Mouse (Mus musculus) testis, postnatal 10 days (tissue): ENCODE results near the gene Cyb5rl.
"Not testable (repeated sequence)": the region's sequence is repeated elsewhere in the genome, so short reads cannot be mapped to it uniquely, and the experiment has no call there.

Experiments used
- DNase-seq: peaks from one replicate; pipeline ENCODE4 v3.0.0; 2021; ENCODE audit warnings: low spot score

Cyb5rl gene

DNA sequence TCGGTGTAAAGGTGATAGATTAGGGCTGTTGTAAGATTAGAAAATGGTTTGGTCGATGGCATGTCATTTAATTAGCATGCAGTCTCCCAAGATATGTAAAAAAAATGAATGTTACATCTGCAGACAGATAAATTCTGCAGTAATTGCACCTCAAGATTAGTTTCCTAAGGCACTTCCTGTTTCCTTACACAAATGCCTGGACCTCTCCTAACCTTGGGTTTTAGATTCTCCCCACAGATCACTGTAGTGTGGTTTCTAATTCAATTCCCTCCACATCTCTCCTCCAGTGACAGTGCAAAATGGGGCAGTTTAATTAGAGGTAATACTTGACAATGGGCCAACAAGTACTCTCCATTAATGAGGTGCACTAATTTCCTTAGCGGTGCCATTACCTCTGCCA, 3.6 kb upstream of the Cyb5rl start:
- no peak for DNase-seq

DNA sequence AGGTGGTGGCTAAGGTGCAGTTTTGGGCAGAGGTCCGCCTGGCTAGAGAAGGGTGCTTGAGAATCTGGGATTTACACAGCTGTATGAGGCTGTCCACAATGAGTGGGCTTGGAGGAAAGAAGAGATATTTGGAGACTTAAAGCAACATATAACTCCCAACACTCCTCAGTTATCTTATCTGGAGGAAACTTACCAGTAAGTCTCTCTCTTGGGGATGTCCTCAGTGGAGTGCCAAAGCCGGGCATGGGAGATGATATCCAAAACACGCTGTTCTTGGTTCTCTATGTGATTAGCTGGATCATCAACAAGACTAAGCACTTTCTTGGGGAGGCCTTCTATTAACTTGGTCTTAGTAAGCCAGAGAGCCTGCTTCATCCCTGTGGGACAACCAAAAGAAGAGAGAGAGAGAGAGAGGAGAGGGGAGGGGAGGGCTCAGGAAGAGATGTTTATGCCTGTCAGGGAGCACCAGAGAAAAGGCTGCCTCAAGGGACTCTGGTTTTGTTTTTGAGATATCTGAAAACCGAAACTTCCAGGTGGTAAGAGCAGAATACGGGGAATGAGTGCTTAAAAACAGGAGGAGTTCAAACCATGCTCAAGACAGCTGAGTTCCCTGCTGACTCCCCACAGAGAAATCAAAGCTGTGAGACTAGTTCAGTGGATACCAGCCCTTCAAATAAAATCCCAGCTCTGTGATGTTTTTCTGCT, 2.2 kb upstream of the Cyb5rl start:
- DNase-seq: no peak

DNA sequence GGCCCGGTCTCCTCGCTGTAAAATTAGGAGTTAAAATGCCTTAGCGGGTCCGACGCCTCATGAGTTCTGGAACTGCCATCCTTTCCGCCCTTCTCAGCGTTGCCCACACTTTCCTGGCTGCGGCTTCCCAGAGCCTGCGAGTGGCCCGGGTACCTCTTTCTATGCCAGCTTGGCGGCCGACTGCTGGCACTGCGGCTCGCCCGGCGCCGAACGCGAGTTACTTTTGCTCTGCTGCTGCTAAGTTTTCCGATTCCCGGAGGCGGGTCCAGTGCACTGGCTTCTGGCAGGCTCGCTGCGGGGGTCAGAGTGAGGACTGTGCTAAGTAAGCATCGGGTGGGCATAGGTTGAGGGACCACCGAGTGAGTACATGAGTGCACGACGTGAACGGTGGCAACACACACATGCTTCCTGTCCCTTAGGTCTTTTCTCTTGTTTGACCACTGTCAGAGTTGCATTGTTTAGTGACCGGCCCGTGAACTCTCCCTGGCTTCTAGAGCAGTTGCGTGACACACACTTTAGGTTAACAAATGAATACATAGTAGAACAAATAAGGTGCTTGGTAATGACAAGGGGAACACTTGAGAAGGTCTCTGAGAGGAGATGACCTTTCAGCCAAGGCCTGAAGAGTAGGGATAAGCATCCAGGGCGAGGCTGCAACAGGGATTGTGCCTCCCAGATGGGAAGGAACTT, 508 bp downstream of the Cyb5rl start:
- DNase-seq: peak; percentile 67

DNA sequence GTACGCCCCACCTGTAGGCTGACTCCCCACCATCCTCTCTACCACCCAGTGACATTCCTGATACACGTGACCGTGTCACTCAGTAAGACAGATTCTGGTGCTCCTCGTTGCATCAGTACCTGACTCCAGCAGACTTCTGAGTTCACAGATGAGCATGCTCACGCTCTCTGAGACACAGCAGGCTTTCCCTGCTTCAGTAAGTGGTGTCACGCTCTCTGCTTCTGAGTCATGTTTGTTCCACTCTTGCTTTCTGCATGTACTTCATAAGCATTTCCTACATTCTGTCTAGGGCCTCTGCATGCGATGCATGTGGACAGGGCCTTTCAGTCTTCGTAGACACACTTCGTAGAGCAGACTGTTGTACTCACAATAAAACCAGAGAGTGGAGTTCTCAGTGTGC, 5.6 kb downstream of the Cyb5rl start:
- DNase-seq: no peak

DNA sequence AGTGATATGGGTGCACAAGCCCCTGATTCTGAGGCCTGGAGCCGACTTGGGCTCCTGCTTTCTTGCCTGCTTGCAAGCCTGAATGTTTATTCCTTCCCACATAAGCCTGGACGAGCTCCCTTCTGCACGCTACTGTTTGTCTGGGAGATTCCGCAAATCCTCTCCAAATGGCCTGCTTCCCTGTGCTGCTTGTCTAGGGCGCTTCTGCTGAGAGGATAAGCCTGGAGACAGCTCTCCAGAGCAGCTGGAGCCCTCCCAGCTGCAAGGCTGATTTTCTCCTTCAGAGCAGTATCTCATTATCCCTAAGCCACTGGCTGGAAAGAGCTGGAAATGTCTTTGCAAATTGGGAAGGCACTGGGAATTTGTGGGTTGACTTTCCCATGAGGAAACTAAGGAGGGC, 8.7 kb downstream of the Cyb5rl start:
- DNase-seq: no peak

DNA sequence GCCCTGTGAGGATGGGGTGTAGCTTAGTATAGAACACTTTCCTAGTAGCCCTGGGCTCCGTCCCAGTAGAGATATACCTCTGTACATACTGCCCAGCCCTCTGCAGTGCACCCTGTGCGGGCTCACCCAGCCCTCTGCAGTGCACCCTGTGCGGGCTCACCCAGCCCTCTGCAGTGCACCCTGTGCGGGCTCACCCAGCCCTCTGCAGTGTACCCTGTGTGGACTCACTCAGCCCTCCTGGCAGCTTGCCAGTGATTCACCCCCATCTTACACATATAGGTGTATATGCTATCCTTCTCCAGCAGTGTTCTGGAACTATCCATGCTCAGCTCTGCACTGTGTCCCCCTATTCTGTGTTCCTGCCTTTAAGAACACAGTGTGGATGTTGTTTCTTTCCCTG, 12.1 kb downstream of the Cyb5rl start:
- DNase-seq: no peak

DNA sequence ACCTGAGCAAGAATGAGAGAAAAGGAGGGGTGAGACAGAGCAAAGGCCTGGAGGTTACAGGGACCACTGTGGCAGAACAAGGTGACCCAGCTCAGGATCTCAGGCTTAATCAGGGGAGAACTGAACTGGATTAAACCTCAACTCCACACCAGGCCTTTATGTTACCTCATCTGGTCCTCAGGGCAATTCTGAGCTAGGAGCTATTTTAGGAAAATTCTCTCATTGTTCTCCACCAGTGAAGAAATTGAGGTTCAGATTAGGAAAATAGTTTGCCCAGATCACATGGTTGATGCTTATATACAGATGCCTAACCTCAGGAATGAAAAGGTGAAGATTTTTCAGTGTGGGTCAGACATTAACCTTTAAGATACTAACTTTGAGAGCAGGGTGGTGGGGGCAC, 12.9 kb downstream of the Cyb5rl start:
- no peak for DNase-seq

DNA sequence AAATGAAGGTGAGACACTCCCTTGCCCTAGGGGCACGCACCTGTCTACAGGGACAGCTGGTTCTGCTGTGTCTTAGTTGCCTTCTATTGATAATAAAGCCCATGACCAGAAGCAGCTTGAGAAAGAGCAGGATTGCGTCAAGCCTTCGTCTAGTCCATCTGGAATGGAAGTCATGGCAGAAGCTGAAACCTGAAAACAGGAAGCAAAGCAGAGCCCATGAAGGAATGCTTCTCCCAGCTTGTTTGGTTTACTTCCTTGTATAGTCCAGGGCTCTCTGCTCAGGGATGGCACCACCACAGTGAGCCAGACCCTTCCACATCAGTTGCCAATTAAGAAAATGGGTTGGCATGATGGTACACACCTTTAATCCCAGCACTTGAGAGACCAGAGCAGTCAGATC, 15.4 kb downstream of the Cyb5rl start:
- DNase-seq: no peak

DNA sequence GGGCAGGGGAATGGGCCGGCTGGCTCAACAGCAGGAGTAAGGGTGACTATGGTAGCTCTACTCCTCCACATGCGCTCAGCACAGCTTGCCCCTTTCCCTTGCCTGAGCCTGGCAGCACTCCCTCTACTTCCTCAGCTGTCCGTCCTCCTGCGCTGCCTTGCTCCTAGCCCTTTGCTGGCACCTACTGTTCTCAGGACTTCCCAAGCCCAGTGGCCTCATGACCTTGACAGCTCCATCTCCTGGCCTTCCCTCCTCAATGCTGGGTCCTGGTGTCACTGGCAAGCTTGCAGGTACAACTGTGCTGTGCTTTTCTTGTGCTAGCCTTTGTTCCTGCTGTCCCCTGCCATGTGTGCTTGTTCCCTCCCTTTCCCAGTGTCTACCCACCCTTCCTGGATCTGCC, 16.3 kb downstream of the Cyb5rl start:
- DNase-seq: no peak

DNA sequence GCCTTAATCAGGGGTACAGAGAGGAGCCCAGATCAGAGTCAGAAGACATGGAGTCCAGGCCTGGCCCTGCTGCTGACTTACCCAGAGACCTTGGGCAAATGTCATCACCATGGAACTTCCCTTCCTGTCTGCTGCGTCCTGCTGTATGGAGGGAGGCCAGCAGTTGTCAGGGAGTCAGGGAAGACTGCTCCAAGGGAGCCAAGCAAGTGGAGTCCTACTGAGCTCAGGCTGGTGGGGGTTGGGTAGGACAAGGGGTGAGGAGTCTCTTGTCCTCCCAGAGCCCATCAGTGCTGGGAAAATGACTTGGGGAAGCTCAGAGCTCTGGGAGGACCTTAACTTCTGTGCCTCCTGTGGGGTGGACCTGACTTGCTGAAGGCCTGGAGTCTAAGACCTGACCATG, 17.6 kb downstream of the Cyb5rl start:
- no peak for DNase-seq

DNA sequence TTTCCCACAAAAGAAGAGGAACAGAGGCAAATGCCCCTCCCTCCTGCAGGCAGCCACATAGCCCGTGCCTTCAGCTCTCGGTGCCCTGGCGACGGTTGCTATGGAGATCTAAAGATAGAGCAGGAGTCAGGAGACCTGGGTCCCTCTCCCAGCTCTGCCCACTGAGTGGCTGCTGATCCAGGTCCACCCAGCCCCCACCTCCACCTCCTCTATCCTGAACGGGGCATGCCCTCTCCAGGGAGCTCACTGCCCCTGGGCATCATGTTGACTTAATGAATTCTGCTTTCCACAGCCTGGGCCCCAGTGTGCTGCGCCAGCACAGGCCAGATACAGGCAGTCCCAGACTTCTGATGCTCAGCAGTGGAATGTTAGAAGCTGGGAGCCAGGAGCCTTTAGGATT, 18.1 kb downstream of the Cyb5rl start:
- no peak for DNase-seq

DNA sequence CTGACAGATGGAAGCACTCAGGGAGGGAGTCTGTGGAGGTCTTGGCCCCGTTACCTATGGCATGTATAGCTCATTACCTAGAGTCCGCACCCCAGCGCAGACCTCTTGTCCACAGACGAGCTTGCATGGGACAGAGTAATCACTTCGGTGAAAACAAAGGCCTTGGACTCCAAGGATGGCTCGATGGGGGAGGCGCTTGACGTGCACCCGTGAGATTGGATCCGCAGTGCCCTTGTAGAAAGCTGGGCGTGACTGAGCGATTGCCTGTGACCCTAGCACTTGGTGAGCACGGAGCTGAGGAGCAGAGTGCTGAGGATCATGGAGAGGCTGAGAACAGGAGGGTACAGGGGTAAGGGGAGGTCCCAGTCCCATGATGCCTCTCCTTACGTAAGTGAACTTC, 24.9 kb downstream of the Cyb5rl start:
- no peak for DNase-seq

DNA sequence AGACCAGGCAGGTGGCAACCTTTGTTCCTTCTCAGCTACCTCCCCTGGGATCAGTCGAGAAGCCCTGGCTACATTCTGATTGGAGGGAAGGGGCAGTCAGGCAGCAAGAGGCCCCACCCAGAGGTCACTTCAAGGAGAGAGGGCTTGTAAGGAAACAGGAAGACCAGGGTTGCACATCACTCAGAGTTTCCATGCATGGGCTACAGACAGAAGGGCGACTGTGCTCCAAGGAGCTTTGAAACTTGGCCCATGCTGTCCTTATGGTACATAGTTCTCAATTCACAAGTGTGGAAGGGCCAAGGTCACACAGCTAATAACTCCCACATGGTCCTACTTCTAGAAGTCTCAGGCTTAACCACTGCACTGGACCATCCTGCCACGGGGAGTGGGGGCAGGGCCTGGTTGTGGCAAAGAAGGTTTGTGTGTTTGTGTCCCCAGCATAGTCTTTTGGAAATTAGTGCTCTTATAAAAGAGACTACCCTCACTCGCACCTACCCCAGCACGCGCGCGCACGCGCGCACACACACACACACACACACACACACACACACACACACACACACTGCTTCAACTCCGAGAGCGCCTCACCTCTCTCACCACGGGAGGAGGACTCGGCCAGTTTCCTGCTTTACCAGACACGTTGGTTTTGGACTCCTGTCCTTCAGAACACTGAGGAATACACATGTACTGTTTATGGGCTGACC, 27.8 kb downstream of the Cyb5rl start:
- no peak for DNase-seq

DNA sequence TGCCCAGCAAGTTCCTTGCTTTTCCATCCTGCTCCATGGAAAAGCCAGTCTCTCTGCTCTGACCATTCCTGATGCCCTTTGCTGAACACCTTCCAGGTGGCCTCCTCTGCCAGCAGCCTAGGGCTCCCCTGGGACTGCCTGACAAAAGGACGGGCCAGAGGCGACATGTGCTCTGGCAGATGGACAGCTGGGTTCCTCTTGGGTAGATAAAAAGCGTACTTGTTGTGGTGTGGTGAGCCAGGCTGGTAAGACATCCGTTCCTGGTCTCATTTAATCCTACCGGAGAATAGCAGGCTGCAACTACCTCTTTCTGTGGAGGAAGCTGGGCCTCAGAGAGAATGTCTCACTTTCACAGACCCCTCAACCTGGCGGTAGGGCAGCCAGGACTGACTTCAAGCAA, 29.3 kb downstream of the Cyb5rl start:
- DNase-seq: no peak

DNA sequence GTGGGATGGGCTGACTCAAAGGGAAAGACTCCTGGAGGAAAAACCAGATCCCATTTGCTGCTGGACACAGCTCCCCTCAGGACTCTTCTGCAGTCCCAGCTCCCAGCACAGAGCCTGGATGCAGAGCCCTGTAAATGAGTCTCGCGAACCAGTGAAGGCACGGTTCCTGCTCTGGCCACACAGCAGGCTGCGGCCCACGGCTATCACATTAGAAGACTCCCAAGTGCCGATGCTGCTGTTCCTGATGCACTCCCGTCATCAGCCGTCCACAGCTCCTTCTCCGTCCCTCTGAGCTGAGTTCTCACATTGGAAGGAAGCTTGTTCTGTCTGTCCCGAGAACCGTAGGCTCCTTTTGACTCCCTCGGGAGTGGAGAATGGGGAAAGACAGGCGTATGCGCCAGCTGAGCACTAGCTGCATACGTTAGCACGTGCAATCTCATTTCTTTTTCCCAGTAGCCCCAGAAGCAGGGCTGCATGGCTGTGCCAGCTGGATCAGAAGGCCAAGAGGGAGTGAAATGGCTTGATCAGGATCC, 30.1 kb downstream of the Cyb5rl start, which contains the start of gene Cdcp2:
Gene Cdcp2, plus strand, starts transcription at position 51 of the 533 bp plus-strand sequence.
- no peak for DNase-seq

DNA sequence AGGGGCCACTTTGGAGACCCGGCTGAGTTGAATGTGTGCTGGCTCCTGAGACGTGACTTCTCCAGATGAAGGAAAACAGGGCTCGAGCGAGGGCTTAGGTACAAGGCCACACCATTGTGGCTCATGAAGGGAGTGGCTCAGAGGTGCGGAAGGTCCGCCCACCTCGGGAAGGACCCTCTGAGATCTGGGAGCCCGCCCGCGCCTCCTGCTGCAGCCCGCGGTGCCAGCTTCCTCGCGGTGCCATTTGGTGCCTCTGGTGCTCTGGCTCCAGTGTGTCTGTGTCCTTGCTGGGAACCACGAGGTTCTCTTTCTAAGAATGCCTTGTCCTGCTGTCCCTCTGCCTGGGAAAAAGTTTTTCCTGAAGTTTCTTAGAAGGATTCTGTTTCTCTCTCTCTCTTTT, 31.1 kb downstream of the Cyb5rl start:
- DNase-seq: no peak

DNA sequence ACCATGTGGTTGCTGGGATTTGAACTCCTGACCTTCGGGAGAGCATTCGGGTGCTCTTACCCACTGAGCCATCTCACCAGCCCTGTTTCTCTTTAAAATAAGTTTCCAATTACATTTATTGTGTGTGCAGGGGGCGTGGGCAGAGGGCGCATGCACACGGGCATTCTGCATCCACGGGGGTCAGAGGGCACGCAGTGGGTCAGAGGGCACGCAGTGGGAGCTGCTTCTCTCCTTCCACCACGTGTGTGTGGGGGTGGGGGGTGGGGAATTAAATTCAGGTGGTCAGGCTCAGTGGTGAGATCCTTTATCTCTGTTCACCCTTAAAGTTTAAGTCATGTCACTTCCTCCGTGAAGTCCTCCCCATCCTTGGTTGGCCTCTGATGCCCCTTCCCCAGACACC, 31.6 kb downstream of the Cyb5rl start:
- no peak for DNase-seq

DNA sequence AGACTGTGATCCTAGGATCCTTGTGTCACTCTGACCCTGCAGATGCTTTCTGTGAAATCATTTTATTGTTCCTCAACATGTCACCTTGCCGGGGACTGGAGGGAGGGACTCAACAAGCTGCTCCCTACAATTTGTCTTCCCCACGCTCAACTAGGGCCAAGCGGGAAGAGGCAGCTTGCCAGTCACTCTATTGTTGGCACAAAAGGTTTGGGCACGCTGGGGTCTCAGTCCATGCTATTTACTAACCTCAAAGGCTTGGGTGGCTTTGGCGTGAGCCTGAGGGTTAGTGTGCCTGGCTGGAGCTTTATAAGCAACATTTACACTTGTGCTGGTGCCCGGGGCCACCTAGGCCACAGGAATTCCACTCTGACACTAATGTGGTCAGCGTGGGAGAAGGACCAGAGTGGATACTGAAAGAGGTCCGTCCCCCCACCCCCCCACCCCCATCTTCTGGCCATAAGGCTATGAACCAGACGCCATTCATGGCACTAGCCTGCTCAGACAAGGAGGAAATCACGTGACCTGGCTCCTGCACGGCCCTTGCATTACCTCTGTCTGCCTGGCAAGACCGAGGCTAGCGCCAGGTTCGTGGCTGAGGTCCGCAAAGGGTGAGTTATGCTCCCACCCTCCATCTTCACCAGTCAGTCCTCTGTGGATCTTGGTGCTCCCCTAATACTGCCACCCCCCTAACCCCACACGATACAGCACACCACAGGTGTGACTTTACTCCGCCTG, 32.2 kb downstream of the Cyb5rl start:
- DNase-seq: no peak

DNA sequence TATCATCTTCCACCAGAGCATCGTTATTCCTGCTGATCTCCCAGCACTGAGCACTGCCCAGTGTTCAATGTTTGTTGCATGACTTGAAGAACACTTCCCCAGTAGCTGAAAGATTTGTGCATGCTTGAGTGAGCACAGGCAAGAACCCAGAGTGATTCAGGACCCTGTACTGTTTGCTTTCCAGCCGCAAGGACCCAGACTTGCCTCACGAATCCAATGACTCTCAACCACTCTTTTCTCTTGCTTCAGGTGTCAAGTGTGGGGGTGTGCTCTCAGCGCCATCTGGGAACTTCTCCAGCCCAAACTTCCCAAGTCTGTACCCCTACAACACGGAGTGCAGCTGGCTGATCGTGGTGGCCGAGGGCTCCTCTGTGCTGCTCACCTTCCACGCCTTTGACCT, 35.4 kb downstream of the Cyb5rl start:
- DNase-seq: no peak

DNA sequence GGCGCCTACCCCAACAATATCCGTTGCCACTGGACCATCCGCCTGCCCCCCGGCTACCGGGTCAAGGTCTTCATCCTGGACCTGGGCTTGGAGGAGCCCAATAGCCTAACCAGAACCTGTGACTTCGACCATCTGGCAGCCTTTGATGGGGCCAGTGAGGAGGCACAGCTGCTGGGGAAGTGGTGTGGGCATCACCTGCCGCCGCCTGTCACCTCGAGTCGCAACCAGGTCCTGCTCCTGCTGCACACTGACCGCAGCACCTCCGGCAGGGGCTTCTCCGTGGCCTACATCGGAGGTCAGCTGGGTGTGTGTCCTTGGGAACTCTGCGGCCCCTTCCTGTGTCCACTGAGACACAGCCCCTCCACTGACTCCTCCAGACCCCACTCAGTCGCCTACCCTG, 40.0 kb downstream of the Cyb5rl start:
- no peak for DNase-seq

DNA sequence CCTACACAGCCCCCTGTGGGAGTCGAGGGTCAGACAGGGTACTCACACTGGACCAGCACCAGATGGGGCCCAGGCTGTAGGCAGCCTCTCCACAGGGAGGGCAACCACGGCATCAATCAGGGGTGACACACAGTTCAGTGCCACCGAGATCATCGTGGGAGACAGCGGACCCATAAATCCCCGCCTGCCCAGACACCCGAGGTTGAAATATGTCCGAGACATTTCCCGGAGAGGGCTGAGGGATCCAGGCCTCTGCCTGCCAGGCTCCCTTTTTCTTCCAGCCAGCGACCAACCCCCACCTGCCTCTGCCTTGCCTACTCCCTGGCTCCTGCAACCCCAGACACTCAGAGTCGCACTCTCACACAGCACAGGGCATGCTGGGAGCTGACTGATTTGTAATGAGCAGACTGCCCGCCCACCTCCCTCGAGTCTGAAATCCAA, 41.5 kb downstream of the Cyb5rl start:
- DNase-seq: no peak

DNA sequence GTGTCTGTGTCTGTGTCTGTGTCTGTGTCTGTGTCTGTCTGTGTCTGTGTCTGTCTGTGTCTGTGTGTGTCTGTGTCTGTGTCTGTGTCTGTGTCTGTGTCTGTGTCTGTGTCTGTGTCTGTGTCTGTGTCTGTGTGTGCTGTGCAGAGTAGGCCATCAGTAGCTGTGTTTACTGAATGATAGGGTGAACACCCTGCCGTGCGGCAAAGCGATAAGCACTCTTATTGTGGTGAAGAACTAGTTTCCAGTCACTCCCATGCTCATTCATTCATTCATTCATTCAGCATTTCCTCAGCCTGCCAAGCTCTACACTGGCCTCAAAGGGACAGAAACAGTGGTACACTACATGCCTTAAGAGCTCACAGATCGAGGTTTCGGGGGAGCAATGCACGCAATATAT, 42.4 kb downstream of the Cyb5rl start:
- not testable (repeated sequence) for DNase-seq
